Mouse (Mus musculus) testis, adult 2 months (tissue): Measurements from ENCODE around the gene Twsg1.
"Not testable (repeated sequence)": the region's sequence is repeated elsewhere in the genome, so short reads cannot be mapped to it uniquely, and the experiment has no call there.

ENCODE experiments used
- CTCF ChIP-seq: fragments of 200-500 bp; IDR thresholded peaks from 2 replicates; pipeline ENCODE4 v1.5.1; 2012; ENCODE audit warnings: low read depth, mild to moderate bottlenecking, inconsistent platforms, low read length, moderate library complexity; ENCODE audit not compliant: control insufficient read depth, insufficient read depth, insufficient replicate concordance
- POLR2A ChIP-seq: fragments of 200-500 bp; IDR thresholded peaks from 2 replicates; pipeline ENCODE4 v1.6.1; 2012; ENCODE audit warnings: low read depth, mild to moderate bottlenecking, inconsistent platforms, low read length, moderate library complexity; ENCODE audit not compliant: control insufficient read depth

DNA sequence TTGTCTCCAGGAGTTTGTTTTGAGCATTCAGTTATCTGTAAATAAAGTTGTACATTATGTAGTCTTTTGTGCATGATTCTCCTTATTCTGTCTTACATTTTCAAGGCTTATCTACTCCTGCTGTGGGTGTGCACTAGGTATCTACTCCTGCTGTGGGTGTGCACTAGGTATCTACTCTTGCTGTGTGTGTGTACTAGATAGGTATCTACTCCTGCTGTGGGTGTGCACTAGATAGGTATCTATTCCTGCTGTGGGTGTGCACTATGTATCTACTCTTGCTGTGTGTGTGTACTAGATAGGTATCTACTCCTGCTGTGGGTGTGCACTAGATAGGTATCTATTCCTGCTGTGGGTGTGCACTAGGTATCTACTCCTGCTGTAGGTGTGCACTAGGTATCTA, 25.7 kb upstream of the Twsg1 start:
- not testable (repeated sequence) for TF ChIP-seq POLR2A, CTCF
